Mouse (Mus musculus) brain, embryonic 14.5 days (tissue): ENCODE measurements around the gene Dcbld2. TPM values are rescaled to one million over a fixed set of nuclear protein-coding genes. Genes with fewer than 3 reads are reported as not detected.

ENCODE experiments used
- DNase-seq: peaks from one replicate; pipeline ENCODE4 v3.0.0-alpha.2; 2011; ENCODE audit warnings: low read depth
- CTCF ChIP-seq: fragments of 200-500 bp; IDR thresholded peaks from 2 replicates; pipeline ENCODE4 v1.5.1; 2012; ENCODE audit warnings: inconsistent platforms, mild to moderate bottlenecking, moderate library complexity, borderline replicate concordance; ENCODE audit not compliant: insufficient read depth, insufficient read length; ENCODE audit errors: extremely low read depth
- POLR2A ChIP-seq: fragments of 200-500 bp; IDR thresholded peaks from 2 replicates; pipeline ENCODE4 v1.6.1; 2012; ENCODE audit warnings: mild to moderate bottlenecking, inconsistent platforms, borderline replicate concordance; ENCODE audit not compliant: poor library complexity, insufficient read depth, insufficient read length, severe bottlenecking; ENCODE audit errors: extremely low read depth
- polyA plus RNA-seq: library from polyadenylated mRNA; depleted of rRNA; stranded (reverse); fragments of >200 nt; gene quantifications from 2 replicates; pipeline ENCODE4 v1.2.3, GENCODE M21; 2012; rRNA removed

Gene Dcbld2
- 20.2 and 31.6 TPM in 2 replicates for polyA plus RNA-seq

DNA sequence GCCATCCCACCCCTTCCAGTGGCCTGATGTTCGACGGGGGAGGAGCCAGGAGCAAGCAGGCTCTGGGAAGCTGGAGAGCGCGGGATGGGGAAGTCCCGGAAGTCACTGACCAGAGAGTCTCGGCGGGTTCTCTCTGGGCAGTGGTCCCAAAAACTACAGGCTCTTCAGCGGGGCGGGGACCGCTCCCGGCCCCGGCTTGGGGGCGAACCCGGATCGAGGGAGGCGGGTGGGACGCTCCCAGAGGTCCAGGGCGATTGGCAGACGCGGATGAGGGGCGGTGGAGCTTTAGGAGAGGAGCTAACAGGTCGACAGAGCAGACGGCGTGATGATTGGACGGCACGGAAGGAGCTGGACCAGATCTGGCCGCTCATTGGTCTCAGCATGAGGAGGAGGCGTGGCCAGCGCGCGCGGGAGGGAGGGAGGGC lies at the start of gene Dcbld2:
Dcbld2 (plus strand) TSS at position 382 of the 425 bp plus-strand sequence.
- TF ChIP-seq CTCF (no peak), POLR2A (no peak)
- DNase-seq: peak; percentile 99

DNA sequence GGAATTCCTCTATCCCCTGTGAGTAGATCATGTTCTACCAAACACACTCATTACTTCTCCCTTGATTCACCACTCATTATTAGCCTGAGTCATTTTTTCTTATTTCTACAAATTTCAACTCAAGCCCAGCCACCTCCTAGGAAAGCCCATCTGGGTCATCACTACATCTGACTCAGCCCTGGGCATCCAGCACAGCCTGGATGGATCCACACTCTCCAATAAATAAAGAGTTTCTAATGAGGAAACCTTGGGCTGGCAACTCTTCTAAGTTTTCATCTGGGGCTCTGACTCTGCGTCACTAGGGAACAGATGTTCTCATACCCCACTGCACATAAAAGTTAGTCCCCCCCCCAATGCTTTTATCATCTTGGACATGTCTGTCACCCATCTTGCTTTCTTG lies 31.1 kb upstream of the Dcbld2 start:
- TF ChIP-seq POLR2A (no peak), CTCF (no peak)
- no peak for DNase-seq

DNA sequence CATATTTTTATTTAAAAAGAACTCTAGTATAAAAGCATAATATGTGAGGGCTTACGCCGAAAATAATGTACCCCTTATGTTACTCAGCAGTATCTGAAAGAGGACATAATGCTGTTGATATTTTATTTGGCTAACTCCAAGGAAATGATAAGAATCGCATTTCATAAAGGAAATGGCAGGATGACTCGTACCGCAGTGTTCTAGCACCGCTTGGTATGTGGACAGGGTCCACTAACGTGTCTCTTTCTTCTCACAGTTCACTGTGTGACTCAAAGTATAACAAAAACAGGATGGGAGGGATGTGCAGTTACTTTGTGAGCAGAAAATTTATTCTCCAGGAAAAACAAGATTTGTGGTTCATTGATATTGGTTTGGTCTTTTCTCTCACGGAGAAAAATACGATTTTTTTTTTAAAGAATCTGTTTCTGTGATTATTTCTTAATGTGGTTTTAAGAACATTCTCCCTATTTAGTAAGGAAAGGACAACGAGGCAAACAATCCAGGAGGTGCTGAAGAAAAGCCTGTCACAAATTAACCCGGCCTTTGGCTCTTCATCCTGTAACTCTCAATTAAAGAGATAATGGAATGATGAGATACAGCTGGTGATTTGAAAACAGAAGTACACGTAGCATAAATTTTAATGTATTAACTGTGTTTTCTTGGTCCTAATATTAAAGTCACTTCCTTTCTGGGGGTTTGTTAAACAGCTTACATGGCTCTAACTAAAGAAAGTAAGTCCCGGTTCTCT lies 30.3 kb upstream of the Dcbld2 start:
- TF ChIP-seq CTCF: no peak
- DNase-seq: no peak

DNA sequence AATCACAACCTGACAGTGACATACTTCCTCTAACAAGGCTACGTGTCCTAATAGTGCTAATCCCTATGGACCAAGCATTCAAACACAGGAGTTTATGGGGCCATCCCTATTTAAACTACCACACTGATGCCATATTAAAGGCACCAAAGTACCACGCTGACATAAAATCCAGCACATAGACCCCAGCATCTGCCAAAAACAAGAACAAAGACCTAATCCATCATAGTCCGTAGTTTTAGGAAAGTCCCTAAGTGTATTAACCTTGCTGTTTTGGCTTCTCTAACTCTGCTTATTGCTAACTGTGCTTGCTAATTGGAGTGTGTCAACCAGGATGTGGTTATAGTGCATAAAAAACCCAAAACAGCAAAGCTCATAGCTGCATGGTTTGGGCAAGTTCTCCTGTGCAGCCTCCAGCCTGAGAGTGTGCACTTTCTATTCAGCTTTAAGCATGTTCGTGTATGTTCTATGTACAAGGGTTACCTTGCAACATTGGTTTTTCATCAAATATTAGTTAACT lies 21.9 kb upstream of the Dcbld2 start:
- no peak for DNase-seq

DNA sequence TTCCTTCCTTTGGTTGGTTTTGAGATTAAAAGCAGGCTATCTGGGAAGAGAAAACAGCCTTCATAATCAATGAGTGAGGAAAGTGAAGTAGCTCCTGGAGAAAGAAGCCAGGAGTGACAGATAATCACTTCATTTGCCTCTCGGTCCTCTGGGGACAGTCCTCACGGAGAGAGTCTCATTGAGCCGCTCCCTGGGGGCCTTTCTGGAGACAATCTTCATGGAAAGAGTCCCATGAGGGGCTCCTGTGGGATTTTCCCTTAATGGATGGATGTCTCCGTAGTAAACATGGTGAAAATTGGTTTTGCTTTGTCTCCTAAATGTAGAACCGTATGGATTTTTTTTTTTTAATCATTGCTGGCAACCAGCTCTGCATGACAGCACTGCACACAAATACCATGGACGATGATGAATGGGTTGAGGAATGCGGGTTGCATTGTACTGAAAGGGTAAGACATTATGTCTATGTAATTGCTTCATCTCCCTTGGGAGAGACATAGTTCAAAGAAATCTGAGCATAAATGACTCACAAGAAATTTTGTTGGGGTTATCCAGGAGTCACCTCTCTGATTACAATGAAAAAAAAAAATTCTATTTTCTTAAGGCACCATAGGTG lies 19.0 kb upstream of the Dcbld2 start:
- peak; percentile 35 for DNase-seq
- no peak for TF ChIP-seq POLR2A
- no peak for TF ChIP-seq CTCF

More for the DNA sequence above, 21.9 kb upstream of the Dcbld2 start:
- TF ChIP-seq POLR2A (no peak), CTCF (no peak)

DNA sequence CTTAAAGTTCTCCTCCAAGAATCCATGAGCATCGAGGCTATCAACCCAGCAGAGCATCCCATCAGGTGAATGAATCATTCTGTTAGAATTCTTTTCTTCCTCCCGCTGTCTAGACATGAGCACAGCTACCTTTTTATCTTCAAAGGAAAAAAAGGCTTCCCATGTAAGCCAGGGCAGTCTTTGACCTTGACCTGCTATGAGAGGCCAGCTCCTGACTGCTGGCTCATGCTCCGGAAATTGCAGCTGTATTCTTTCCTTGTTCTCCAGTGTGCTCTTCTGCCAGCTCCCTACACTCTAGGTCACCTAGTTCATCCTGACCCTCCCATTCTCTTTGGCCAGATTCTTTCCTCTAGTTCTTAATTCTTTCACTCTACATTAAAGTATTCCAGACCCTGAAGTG lies 15.2 kb upstream of the Dcbld2 start:
- DNase-seq: no peak
- TF ChIP-seq POLR2A: no peak
- TF ChIP-seq CTCF: no peak

DNA sequence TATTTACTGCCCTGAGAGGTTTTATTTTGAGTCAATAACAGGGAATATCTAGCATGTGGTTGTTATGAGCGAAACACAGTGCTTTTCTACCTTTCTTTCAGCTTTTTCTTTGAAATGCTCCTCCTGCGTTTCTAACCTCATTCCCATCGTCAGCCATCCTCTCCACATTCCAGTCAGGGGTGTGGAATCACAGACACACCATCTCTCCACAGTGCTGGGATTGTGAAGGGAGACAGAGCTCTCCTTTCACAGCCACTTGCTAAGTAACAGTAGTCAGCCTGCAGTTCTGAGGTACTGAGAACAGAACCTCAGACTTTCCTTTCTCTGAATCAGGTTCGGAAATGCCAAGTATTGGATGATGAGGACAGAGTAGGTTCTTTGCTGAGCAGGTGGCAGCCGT lies 14.1 kb upstream of the Dcbld2 start:
- DNase-seq: no peak
- TF ChIP-seq POLR2A (no peak), CTCF (no peak)

DNA sequence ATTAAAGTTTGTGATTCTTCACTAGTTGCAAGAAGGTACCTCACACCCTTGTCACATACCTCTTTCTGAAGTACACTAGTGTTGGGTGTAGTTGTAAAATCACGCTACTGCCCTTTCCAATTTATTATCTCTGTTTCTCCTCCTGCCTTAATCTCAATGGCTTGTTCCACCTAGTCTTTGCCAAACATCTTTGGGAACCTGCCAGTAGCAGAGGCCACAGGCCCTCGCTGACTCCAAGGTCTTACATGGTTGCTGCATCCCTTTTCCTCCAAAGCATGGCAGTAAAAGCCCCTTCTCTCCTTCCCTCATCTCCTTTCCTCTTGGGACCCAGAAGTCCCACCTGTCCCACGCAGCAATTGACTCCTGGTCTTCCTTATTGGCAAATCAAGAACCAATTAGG lies 9.6 kb upstream of the Dcbld2 start:
- DNase-seq: no peak
- TF ChIP-seq CTCF (no peak), POLR2A (no peak)

DNA sequence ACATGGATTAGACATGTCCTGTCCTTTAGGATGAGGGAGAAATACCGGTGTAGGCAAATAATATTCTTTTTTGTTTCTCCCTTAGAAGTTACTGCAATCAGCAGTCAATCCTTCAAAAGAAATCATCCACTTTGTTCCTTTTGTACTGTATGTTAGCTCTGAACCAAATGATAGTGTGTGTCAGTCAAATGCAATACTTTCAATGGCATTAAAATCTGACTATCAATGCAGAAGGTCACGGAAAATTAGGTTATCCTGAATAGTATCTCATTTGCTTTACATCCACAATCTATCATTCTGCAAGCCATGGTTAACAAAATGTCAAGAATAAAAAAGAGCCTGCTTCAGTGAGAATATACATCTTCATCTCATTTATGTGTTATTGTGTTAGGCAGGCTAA lies 7.2 kb upstream of the Dcbld2 start:
- peak; percentile 54 for DNase-seq
- TF ChIP-seq POLR2A: no peak
- no peak for TF ChIP-seq CTCF

DNA sequence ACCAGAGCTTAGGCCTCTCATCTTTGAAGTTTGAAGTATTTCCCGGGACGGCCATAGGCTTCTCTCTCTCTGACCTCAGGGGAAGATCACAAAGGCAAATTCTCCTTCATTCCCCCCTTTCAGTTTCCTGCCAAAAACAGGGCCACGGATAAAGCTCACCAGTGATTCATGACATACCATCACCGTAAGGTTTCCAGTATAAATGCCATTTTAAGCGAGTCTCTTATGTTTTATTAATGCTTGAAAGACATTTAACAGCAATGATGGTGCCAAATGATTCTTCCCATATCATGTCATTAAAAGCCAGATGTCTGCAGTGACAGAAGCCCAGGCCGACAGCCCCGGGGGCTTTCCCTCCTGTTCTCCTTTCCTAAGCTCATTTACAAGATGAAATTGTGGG lies 3.6 kb upstream of the Dcbld2 start:
- DNase-seq: peak; percentile 50
- TF ChIP-seq CTCF (no peak), POLR2A (no peak)

DNA sequence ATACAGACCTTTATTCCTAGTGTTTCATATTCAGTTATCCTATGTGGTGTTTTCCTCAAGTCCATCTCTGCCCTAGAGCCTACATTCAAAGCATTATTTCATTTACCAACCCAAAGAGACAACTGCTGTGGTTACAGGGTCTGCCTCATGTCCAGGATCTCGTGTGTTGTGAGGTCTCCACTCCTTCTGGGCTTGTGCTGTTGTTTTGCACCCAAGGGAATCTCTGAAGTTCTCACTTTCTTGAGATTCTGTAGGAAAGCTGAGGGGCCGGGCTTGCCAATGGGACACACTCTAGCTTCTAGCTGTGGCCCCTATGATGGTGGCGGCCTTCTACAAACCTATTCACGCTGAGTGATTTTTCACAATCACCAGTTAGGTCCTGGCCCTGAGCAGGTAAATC lies 3.0 kb upstream of the Dcbld2 start:
- no peak for DNase-seq
- no peak for TF ChIP-seq CTCF
- no peak for TF ChIP-seq POLR2A

DNA sequence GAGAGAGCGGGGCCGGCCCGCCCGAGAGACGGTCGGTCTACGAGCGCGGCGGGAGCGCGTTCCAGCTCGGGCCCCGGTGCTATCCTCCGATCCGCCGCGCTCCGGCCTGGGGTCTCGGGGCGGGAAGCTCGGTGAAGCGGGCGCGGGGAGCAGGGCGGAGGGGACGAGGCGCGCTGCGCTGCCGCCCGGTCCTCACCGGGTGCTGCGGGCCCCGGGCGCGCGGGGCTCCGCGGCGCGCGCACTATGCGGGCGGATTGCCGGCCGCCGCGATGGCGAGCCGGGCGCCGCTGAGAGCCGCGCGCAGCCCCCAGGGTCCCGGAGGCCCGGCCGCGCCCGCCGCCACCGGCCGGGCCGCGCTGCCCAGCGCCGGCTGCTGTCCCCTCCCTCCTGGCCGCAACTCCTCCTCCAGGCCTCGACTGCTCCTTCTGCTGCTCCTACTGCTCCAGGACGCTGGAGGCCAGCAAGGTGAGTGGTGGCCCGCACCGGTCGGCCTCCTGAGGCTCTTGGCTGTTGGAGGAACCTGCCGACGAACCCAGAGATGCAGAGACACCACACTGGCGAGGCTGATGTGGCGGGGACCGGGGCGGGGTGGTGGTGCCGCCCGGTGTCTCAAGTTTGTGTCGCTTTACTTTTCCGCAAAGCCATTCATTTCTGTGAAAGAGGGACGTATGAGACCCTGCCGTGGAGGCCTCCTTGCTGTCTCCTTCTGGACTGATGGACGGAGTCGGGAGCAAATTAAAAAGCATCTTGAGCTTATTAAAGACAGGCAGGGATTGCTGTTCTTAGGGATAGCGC lies 441 bp downstream of the Dcbld2 start:
- DNase-seq: peak; percentile 61

More for the DNA sequence above, 441 bp downstream of the Dcbld2 start:
- TF ChIP-seq POLR2A: peak; percentile 99
- TF ChIP-seq CTCF: no peak
